Mouse (Mus musculus): ENCODE results near the gene Col12a1. TPM values are rescaled to one million over a fixed set of nuclear protein-coding genes. Genes with fewer than 3 reads are reported as not detected.
"Not testable (repeated sequence)": the region's sequence is repeated elsewhere in the genome, so short reads cannot be mapped to it uniquely, and the experiment has no call there.

The Col12a1 gene
- polyA plus RNA-seq, 1 experiment from 2014 or later = 14.3 TPM

DNA sequence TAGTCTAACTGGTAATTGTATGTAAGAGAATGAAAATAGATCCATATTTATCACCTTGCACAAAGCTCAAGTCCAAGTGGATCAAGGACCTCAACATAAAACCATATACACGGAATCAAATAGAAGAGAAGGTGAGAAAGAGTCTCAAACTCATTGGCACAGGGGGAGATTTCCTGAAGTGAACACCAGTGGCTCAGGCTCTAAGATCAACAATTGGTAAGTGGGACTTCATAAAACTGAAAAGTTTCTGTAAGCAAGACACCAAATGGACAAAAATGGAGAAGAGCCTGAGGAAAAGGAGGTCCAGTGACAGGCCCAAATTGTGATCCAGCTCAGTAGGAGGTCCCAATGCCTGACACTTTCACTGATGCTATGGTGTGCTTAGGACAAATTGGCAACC lies 49.8 kb downstream of the Col12a1 start:
- H3K9ac ChIP-seq (ENCODE audit: low read depth, low read length); H3K4me1 ChIP-seq (ENCODE audit: control insufficient read depth, insufficient read depth, low read length); H3K4me3 ChIP-seq (ENCODE audit: low read depth, low read length); H3K36me3 ChIP-seq (ENCODE audit: control insufficient read depth, insufficient read depth, low read length); ATAC-seq (replicated peaks; ENCODE audit: insufficient number of reproducible peaks, low FRiP score, low TSS enrichment); H3K27me3 ChIP-seq (ENCODE audit: control insufficient read depth, insufficient read depth, low read length); H3K9me3 ChIP-seq (replicated peaks; ENCODE audit: control insufficient read depth, low read length); H3K4me2 ChIP-seq; H3K27ac ChIP-seq (ENCODE audit: low read depth, low read length): not testable (repeated sequence)
- 78% methylated on average over 1 of the region's 1 CpGs for WGBS (ENCODE audit: insufficient replicate concordance)

DNA sequence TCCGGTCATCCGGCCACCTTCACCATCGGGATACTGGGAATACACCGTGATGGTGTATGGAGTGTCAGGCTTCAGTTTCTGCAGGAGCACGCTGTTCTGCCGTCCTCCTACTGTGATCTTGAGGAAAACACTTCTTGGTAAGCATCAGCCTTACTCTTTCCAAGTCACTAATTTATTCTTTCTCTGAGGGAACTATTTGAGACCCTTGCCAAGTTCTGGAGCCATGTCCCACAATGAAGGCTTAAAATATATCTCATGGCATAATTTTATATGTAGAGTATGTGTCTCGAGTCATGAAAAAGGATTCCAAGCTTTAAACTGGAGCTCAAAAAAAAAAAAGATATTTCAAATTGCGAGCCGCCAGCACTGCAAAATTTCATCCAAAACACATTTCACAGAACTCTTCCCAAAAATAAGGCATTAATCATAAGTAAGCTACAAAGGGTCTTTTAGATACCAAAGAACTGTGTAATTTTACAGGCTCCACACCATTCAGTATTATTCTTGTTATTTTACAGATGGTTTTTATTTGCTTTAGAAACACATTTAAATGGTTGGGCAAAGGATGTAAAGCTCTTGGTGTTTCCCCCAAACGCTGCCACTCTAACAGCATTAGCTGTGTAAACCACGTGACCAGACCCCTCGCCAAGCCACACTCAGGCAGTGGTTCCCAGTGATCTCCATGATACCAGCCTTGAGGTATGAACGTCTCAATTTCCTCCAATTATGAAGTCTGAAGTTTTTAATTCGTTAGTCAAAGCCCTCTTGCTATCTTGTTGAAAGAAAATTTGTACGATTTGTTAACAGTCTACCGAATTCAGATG lies 65.1 kb downstream of the Col12a1 start:
- no peak overlapping the region for H3K27ac ChIP-seq (ENCODE audit: low read depth, low read length)
- H3K4me1 ChIP-seq (ENCODE audit: control insufficient read depth, insufficient read depth, low read length) = no peaks in the 10 kb centered on the region
- no peak overlapping the region for H3K4me2 ChIP-seq
- no peak overlapping the region for H3K9ac ChIP-seq (ENCODE audit: low read depth, low read length)
- H3K27me3 ChIP-seq (ENCODE audit: control insufficient read depth, insufficient read depth, low read length) = no peaks in the 10 kb centered on the region
- H3K9me3 ChIP-seq (replicated peaks; ENCODE audit: control insufficient read depth, low read length) = no peaks in the 10 kb centered on the region
- ATAC-seq (replicated peaks; ENCODE audit: insufficient number of reproducible peaks, low FRiP score, low TSS enrichment) = no peak
- H3K4me3 ChIP-seq (ENCODE audit: low read depth, low read length) = no peak overlapping the region
- H3K36me3 ChIP-seq (ENCODE audit: control insufficient read depth, insufficient read depth, low read length) = peaks cover 3% of the 10 kb centered on the region; the same call in 1 of the 2 replicates
- 86% methylated on average over 16 of the region's 16 CpGs for WGBS (ENCODE audit: insufficient replicate concordance)

DNA sequence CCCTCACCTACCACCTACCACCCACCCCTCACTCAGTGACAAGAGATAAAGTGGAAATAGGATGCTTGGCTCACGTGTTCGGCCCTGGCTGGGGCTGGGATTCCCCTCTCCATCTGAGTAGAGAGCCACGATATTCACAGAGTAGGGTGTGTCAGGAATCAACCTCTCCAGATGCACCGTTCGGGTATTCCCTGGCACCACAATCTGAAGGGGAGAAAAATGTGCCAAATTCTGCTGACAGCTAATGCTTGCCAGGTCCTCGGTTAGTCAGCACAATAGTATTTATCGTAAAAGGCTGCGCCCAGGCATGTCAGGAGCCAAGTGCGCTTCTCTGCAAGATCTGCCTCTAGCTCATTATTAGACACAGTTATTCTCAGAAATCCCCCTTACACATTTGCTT lies 70.0 kb downstream of the Col12a1 start:
- H3K9me3 ChIP-seq (replicated peaks; ENCODE audit: control insufficient read depth, low read length) = no peaks in the 10 kb centered on the region
- 73% methylated on average over 9 of the region's 9 CpGs for WGBS (ENCODE audit: insufficient replicate concordance)
- H3K4me3 ChIP-seq (ENCODE audit: low read depth, low read length) = no peak overlapping the region
- no peak for ATAC-seq (replicated peaks; ENCODE audit: insufficient number of reproducible peaks, low FRiP score, low TSS enrichment)
- H3K9ac ChIP-seq (ENCODE audit: low read depth, low read length) = no peak overlapping the region
- no peak overlapping the region for H3K27ac ChIP-seq (ENCODE audit: low read depth, low read length)
- H3K36me3 ChIP-seq (ENCODE audit: control insufficient read depth, insufficient read depth, low read length) = peaks cover 3% of the 10 kb centered on the region; the same call in 1 of the 2 replicates
- H3K4me1 ChIP-seq (ENCODE audit: control insufficient read depth, insufficient read depth, low read length) = no peaks in the 10 kb centered on the region
- no peaks in the 10 kb centered on the region for H3K27me3 ChIP-seq (ENCODE audit: control insufficient read depth, insufficient read depth, low read length)
- H3K4me2 ChIP-seq = no peak overlapping the region

DNA sequence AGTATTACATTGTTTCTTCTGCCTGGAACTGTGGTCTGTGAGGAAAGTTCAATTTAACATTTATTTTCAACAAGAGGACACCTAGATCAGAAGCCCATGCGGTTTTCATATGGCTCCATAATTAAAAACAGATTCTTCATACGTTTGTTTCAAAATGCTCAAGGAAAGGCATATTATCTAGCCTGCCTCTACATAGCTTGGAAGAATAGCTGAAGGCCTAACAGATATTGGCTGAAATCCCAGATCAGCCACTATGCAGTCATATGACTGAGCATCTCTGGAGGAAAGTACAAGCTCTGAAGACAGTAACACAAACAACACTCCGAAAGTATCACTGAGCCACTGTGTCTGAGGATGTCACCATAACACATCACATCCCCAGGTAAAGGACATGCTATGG lies 72.9 kb downstream of the Col12a1 start:
- no peak for ATAC-seq (replicated peaks; ENCODE audit: insufficient number of reproducible peaks, low FRiP score, low TSS enrichment)
- H3K4me2 ChIP-seq = no peak overlapping the region
- H3K9ac ChIP-seq (ENCODE audit: low read depth, low read length) = no peak overlapping the region
- H3K4me1 ChIP-seq (ENCODE audit: control insufficient read depth, insufficient read depth, low read length) = no peaks in the 10 kb centered on the region
- no peaks in the 10 kb centered on the region for H3K36me3 ChIP-seq (ENCODE audit: control insufficient read depth, insufficient read depth, low read length)
- no peak overlapping the region for H3K27ac ChIP-seq (ENCODE audit: low read depth, low read length)
- no peaks in the 10 kb centered on the region for H3K9me3 ChIP-seq (replicated peaks; ENCODE audit: control insufficient read depth, low read length)
- 76% methylated on average over 3 of the region's 3 CpGs for WGBS (ENCODE audit: insufficient replicate concordance)
- H3K4me3 ChIP-seq (ENCODE audit: low read depth, low read length) = no peak overlapping the region
- no peaks in the 10 kb centered on the region for H3K27me3 ChIP-seq (ENCODE audit: control insufficient read depth, insufficient read depth, low read length)

- Histone ChIP-seq H3K9ac (ENCODE audit: low read depth, low read length) (no peak overlapping the region), H3K27ac (ENCODE audit: low read depth, low read length) (no peak overlapping the region), H3K36me3 (ENCODE audit: control insufficient read depth, insufficient read depth, low read length) (no peaks in the 10 kb centered on the region), H3K27me3 (ENCODE audit: control insufficient read depth, insufficient read depth, low read length) (no peaks in the 10 kb centered on the region), H3K4me2 (no peak overlapping the region), H3K9me3 (replicated peaks; ENCODE audit: control insufficient read depth, low read length) (no peaks in the 10 kb centered on the region), H3K4me1 (ENCODE audit: control insufficient read depth, insufficient read depth, low read length) (peaks cover 10% of the 10 kb centered on the region), H3K4me3 (ENCODE audit: low read depth, low read length) (no peak overlapping the region)
- 39% methylated on average over 11 of the region's 11 CpGs for WGBS (ENCODE audit: insufficient replicate concordance)
- ATAC-seq (replicated peaks; ENCODE audit: insufficient number of reproducible peaks, low FRiP score, low TSS enrichment) = no peak
Observed at GRCm38 (mm10) chr9:79639430-79640090, 79.1 kb downstream of the Col12a1 start.

GRCm38 (mm10) chr9:79637879-79638278 lies 80.8 kb downstream of the Col12a1 start:
- ATAC-seq (replicated peaks; ENCODE audit: insufficient number of reproducible peaks, low FRiP score, low TSS enrichment) = peak; percentile 52; the same call in 1 of the 2 replicates
- Histone ChIP-seq H3K9me3 (replicated peaks; ENCODE audit: control insufficient read depth, low read length) (no peaks in the 10 kb centered on the region), H3K36me3 (ENCODE audit: control insufficient read depth, insufficient read depth, low read length) (no peaks in the 10 kb centered on the region), H3K4me2 (no peak overlapping the region), H3K27ac (ENCODE audit: low read depth, low read length) (peak overlapping the region; percentile 46), H3K27me3 (ENCODE audit: control insufficient read depth, insufficient read depth, low read length) (no peaks in the 10 kb centered on the region), H3K4me1 (ENCODE audit: control insufficient read depth, insufficient read depth, low read length) (peaks cover 10% of the 10 kb centered on the region), H3K9ac (ENCODE audit: low read depth, low read length) (no peak overlapping the region), H3K4me3 (ENCODE audit: low read depth, low read length) (no peak overlapping the region)
- WGBS (ENCODE audit: insufficient replicate concordance) = 14% methylated on average over 4 of the region's 4 CpGs

- H3K36me3 ChIP-seq (ENCODE audit: control insufficient read depth, insufficient read depth, low read length) = no peaks in the 10 kb centered on the region
- 88% methylated on average over 1 of the region's 1 CpGs for WGBS (ENCODE audit: insufficient replicate concordance)
- ATAC-seq (replicated peaks; ENCODE audit: insufficient number of reproducible peaks, low FRiP score, low TSS enrichment) = no peak
- peaks cover 10% of the 10 kb centered on the region for H3K4me1 ChIP-seq (ENCODE audit: control insufficient read depth, insufficient read depth, low read length)
- no peaks in the 10 kb centered on the region for H3K27me3 ChIP-seq (ENCODE audit: control insufficient read depth, insufficient read depth, low read length)
- no peak overlapping the region for H3K4me3 ChIP-seq (ENCODE audit: low read depth, low read length)
- no peak overlapping the region for H3K4me2 ChIP-seq
- H3K9ac ChIP-seq (ENCODE audit: low read depth, low read length) = no peak overlapping the region
- H3K27ac ChIP-seq (ENCODE audit: low read depth, low read length) = no peak overlapping the region
- H3K9me3 ChIP-seq (replicated peaks; ENCODE audit: control insufficient read depth, low read length) = no peaks in the 10 kb centered on the region
Observed at GRCm38 (mm10) chr9:79634076-79634475, 84.6 kb downstream of the Col12a1 start.

DNA sequence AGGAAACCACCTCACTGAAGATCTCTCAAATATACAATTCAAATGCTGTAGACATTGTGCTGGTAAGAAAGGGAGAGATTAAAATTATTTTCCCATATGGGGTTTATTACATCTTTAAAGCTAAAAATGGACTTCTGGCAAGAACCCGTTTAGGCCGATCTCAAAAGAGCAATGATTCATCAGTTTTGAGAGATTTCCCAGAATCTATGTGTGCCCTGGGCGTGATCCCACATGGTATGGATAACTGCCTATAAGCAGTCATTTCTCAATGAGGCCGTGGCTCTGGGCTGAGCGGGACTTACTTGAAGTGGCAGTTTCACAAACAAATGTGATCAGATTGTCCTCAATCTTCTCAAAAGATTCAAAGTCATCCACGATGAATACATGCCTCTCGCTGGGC lies 87.4 kb downstream of the Col12a1 start:
- WGBS (ENCODE audit: insufficient replicate concordance) = 83% methylated on average over 7 of the region's 7 CpGs
- H3K4me1 ChIP-seq (ENCODE audit: control insufficient read depth, insufficient read depth, low read length) = no peaks in the 10 kb centered on the region
- no peaks in the 10 kb centered on the region for H3K9me3 ChIP-seq (replicated peaks; ENCODE audit: control insufficient read depth, low read length)
- ATAC-seq (replicated peaks; ENCODE audit: insufficient number of reproducible peaks, low FRiP score, low TSS enrichment) = no peak
- no peak overlapping the region for H3K27ac ChIP-seq (ENCODE audit: low read depth, low read length)
- H3K4me2 ChIP-seq = no peak overlapping the region
- H3K27me3 ChIP-seq (ENCODE audit: control insufficient read depth, insufficient read depth, low read length) = no peaks in the 10 kb centered on the region
- no peaks in the 10 kb centered on the region for H3K36me3 ChIP-seq (ENCODE audit: control insufficient read depth, insufficient read depth, low read length)
- H3K4me3 ChIP-seq (ENCODE audit: low read depth, low read length) = no peak overlapping the region
- H3K9ac ChIP-seq (ENCODE audit: low read depth, low read length) = no peak overlapping the region

All from heart, embryonic 11.5 days (tissue).